In the genomic region with DNA sequence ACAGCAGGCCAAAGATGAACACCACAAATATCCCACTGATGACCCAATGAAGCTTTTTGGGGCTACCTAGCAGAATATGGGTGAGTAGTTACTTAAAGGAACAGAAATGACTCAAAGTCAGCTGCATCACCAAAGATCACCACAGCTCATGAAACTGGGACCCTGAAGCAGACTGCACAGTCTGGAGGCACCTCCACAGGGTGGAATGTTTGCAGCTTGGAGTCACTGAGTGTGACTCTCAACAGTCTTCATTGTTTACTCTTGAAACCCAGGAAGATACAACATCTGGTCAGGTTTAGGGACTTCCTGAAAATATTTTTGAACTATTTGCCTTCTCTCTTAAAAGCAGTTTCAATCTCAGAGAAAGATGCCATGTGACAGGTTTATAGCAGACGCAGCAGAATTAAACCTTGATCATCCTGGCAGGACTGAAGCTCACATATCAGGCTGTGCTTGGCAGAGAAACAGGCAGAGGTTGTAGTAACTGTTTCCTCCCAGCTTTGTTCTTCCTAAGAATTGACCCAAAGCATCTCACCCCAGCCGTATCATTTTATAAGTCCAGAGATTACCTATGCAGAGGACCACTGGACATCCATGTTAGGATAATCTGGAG, we compare ENCODE assay signal across 22 mouse cellular contexts.
DNase-seq lines count a peak whose midpoint lies in the region; ATAC-seq and TF ChIP-seq lines count a peak whose summit lies in the region.
"Had no signal": no experiment of that assay in that cellular context is flagged by ENCODE, and none has a peak within 500 bp of the region (broad histone marks: within the 10 kb centered on the region; RNA-seq: fewer than 3 reads in every experiment).

No protein-coding gene starts in this region.

- TF ChIP-seq CTCF in kidney, postnatal 0 days (IDR thresholded peaks at IDR 0.05; ENCODE audit: low read depth): no peak

- H3K4me3 ChIP-seq in kidney, embryonic 15.5 days (replicated peaks): no peak overlapping the region
- no peak overlapping the region for H3K4me3 ChIP-seq in kidney, postnatal 0 days (replicated peaks; ENCODE audit: low read depth, low read length)
- H3K4me3 ChIP-seq: embryonic facial prominence, embryonic 10.5 days; embryonic facial prominence, embryonic 12.5 days; forebrain, embryonic 13.5 days; forebrain, embryonic 15.5 days had no signal

- WGBS in kidney, embryonic 15.5 days: 32% methylated on average over 2 of the region's 2 CpGs
- WGBS in kidney, postnatal 0 days: 38% methylated on average over 2 of the region's 2 CpGs

- peak; percentile 97 for ATAC-seq in kidney, embryonic 15.5 days (replicated peaks; ENCODE audit: low FRiP score)
- ATAC-seq in kidney, postnatal 0 days (replicated peaks; ENCODE audit: low FRiP score, low read depth): peak; percentile 85
- ATAC-seq: activated CD4-positive, CD25-positive, alpha-beta regulatory T cell, adult 4 months; forebrain, embryonic 13.5 days; forebrain, embryonic 15.5 days; forebrain, postnatal 0 days had no signal

- no peaks in the 10 kb centered on the region for H3K27me3 ChIP-seq in kidney, embryonic 15.5 days
- H3K27me3 ChIP-seq in kidney, postnatal 0 days (ENCODE audit: insufficient read depth, low read length): no peaks in the 10 kb centered on the region
- H3K27me3 ChIP-seq: embryonic facial prominence, embryonic 12.5 days; forebrain, embryonic 13.5 days; forebrain, embryonic 15.5 days had no signal

- peak; percentile 1 for DNase-seq in embryo, embryonic 11 days
- DNase-seq in embryo, embryonic 10.5 days (ENCODE audit: low spot score): no peak
- DNase-seq in kidney, postnatal 36 days: no peak
- peak; percentile 68 for DNase-seq in kidney, postnatal 0 days (ENCODE audit: low spot score)
- no peak for DNase-seq in kidney, postnatal 14 days
- DNase-seq in mesoderm, embryonic 11.5 days (ENCODE audit: low read depth, low spot score): peak; percentile 20
- DNase-seq in urinary bladder, postnatal 25 days (ENCODE audit: low spot score): no peak
- DNase-seq: adrenal gland, adult 8-10 months; adrenal gland, postnatal 14 days; adrenal gland, postnatal 36 days; cerebellum, adult 11-12 months; cerebellum, adult 2 months; cerebellum, adult 9-10 months; cerebellum, postnatal 10 days; cerebellum, postnatal 25 days; forebrain, postnatal 0 days had no signal

- no peak overlapping the region for H3K4me2 ChIP-seq in kidney, embryonic 15.5 days
- H3K4me2 ChIP-seq in kidney, postnatal 0 days (ENCODE audit: low read length): no peak overlapping the region
- H3K4me2 ChIP-seq: embryonic facial prominence, embryonic 12.5 days; forebrain, embryonic 13.5 days; forebrain, embryonic 15.5 days had no signal

- H3K9ac ChIP-seq in kidney, embryonic 15.5 days: no peak overlapping the region
- no peak overlapping the region for H3K9ac ChIP-seq in kidney, postnatal 0 days (ENCODE audit: low read depth, low read length)
- H3K9ac ChIP-seq: embryonic facial prominence, embryonic 12.5 days; forebrain, embryonic 13.5 days; forebrain, embryonic 15.5 days; forebrain, postnatal 0 days had no signal

- peak overlapping the region; percentile 39; the same call in 1 of the 2 replicates for H3K27ac ChIP-seq in kidney, embryonic 15.5 days
- no peak overlapping the region for H3K27ac ChIP-seq in kidney, postnatal 0 days
- H3K27ac ChIP-seq: embryonic facial prominence, embryonic 10.5 days; embryonic facial prominence, embryonic 12.5 days; forebrain, embryonic 13.5 days; forebrain, embryonic 15.5 days had no signal

- H3K4me1 ChIP-seq in kidney, embryonic 15.5 days: no peaks in the 10 kb centered on the region
- H3K4me1 ChIP-seq in kidney, postnatal 0 days (replicated peaks; ENCODE audit: insufficient read depth, low read length): no peaks in the 10 kb centered on the region
- H3K4me1 ChIP-seq: embryonic facial prominence, embryonic 10.5 days; embryonic facial prominence, embryonic 12.5 days; forebrain, embryonic 13.5 days; forebrain, embryonic 15.5 days had no signal

- H3K36me3 ChIP-seq in kidney, embryonic 15.5 days: no peaks in the 10 kb centered on the region
- H3K36me3 ChIP-seq in kidney, postnatal 0 days (ENCODE audit: insufficient read depth, low read length): no peaks in the 10 kb centered on the region
- H3K36me3 ChIP-seq: embryonic facial prominence, embryonic 10.5 days; embryonic facial prominence, embryonic 12.5 days; forebrain, embryonic 15.5 days had no signal

- no peaks in the 10 kb centered on the region for H3K9me3 ChIP-seq in kidney, embryonic 15.5 days (replicated peaks)
- no peaks in the 10 kb centered on the region for H3K9me3 ChIP-seq in kidney, postnatal 0 days (replicated peaks; ENCODE audit: low read length)
- H3K9me3 ChIP-seq: embryonic facial prominence, embryonic 10.5 days; embryonic facial prominence, embryonic 12.5 days; forebrain, embryonic 13.5 days; forebrain, embryonic 15.5 days had no signal

Comparison
In these comparisons a context has a peak if more than half of its experiments do, and no peak if none do; other contexts are left out.
1. DNase-seq: peak in embryo, embryonic 11 days (single experiment), kidney, postnatal 0 days (single experiment) and mesoderm, embryonic 11.5 days (single experiment); none in embryo, embryonic 10.5 days (single experiment), kidney, postnatal 36 days (0 of 2), kidney, postnatal 14 days (single experiment) and urinary bladder, postnatal 25 days (single experiment).